Mouse (Mus musculus): ENCODE results near the gene Grm3.

DNA sequence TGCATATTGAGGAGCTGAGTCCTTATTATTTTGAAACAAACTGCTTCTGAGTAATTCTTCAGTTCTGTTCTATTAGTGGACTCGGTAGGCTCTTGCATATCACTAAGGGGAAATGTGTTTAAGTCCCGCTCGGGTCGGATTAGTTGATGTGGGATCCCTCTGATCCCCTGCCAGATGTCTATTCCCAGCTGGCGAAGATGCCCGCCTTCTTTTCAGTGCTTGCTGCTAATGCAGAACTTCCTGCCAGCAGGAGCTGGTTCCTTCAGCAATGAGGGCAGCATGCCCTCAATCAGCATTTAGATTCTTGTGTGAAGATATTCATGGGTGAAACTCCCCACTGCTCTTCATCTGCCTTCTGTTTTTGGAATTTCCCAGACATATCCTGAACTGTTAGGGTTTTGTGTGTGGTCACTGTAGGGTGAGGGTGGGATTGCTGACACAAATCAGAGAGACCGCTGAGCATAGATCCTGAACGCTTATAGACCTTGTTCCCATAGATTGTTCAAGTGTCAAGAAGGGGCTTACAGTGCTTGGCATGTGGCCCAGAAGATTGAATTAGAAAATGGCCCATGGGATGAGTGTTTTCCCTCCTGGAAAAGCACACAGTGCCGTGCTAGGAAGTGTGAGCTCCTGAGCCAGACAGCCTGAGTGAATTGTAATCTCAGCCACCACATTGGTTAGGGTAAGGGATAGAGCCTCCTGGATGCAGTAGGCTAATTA is 62.9 kb downstream of the Grm3 start:
- TF ChIP-seq CTCF (IDR thresholded peaks at IDR 0.05; ENCODE audit: low read depth) (no peak), EP300 (IDR thresholded peaks at IDR 0.05; ENCODE audit: low read depth) (no peak)

Measured in liver, postnatal 0 days (tissue).